Mouse (Mus musculus) megakaryocyte, adult 5-6 weeks (primary cell): ENCODE results near the gene Olfr1340. TPM values are rescaled to one million over a fixed set of nuclear protein-coding genes. Genes with fewer than 3 reads are reported as not detected.

Experiments used
- ATAC-seq: 2 replicates; pipeline ENCODE4 v1.8.0; 2016; ENCODE audit warnings: mild to moderate bottlenecking, inconsistent platforms; ENCODE audit not compliant: poor library complexity, severe bottlenecking
- total RNA-seq, 2 experiments: library from RNA; stranded (forward) in 1 of 2; stranded (reverse) in 1 of 2; fragments of 153-499, 151-499 nt in 1 of 2; fragments of 221-1000, 200-1000 nt in 1 of 2; gene quantifications; 2 replicates each; pipeline versions ENCODE4 v1.2.3 to v1.2.4; 2015 to 2017

The Olfr1340 gene
- not detected in 2 replicates for total RNA-seq (2015)
- total RNA-seq (2017): not detected in 2 replicates

DNA sequence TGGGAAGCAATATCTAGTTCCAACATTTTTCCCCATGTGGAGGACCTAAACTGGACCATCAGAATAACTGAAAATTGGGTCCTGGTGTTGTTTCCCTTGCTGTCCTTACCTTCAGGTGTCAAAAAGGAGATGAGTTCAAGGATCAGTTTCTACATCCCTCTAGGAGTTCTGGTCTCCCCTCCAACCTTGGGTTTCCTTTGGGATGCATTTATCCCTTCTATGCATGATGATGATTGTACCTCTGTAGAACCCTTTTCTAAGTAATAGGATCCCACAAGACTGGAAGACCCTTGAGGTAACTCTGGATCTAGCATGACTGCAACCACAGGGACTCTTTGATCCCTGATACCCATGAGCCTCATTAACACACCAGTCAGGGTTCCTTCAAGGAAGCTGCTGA, at the start of gene Olfr1340:
TSS of gene Olfr1340 (plus strand) at position 301 of the 400 bp plus-strand sequence.
- no peak for ATAC-seq

DNA sequence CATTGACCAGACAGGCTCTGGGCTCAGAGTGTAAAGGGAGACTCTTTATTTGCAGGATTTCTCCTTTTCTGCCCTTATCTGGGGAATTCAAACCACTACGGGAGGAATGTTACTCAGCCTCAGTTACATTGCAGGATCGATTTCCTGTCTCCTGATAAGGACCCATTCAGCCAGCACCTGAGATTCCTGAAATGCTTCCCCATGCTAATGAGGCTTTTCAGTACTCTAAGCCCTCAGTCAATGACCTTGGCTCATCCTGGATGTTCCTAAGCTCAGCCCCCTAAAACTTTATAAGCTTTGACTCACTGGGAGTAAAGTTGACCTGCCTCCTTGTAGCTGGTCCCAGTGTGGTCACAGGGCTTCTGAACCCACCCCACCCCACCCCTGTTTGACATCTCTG, 32.9 kb upstream of the Olfr1340 start:
- no peak for ATAC-seq

DNA sequence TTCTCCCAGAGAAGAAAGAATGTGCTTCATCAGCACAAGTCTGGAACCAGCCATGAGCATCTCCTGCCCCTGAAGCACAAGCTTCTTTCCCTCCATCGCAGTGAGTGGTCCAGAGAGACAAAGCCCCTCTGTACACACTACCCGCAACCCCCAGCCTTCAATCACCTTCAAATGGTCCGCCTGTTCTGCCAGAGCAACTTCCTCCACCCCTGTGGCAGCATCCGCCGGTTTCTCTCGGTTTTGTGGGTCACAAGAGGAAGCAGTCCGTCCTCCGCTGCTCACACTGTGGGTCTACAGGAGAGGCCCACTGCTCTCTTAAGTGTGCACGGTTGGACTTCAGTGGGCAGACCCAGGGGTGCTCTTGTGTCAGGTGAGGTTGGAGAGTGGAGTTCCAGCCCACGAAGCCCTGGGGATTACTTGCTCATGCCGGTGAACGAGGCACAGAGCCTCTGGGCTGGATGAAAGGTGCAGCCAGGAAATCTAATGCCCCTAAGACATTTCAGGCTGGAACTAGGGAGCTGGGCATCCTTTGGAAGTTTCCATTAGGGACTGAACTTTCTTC, 27.4 kb upstream of the Olfr1340 start, which contains the start of gene Olfr1342:
TSS of gene Olfr1342 (minus strand) at position 345 of the 562 bp plus-strand sequence.
- ATAC-seq: no peak

DNA sequence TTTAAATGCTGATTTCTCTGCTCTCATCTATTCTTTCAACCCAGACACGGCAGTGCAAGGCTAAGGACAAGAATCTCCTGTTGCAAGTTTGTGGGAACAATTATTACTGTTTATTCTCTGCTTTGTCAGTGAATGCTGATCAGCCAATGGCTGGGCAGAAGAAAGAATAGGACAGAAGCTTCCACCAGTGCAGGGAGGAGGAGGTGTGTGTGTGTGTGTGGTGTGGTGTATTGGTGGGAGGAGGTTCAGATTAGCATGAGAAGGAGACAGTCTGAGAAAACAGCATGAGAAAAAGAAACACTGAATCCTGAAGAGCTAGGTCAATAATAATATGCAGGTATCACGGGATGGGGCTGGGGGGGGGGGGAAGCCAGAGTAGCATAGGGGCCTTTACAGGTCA, 26.1 kb upstream of the Olfr1340 start:
- no peak for ATAC-seq

DNA sequence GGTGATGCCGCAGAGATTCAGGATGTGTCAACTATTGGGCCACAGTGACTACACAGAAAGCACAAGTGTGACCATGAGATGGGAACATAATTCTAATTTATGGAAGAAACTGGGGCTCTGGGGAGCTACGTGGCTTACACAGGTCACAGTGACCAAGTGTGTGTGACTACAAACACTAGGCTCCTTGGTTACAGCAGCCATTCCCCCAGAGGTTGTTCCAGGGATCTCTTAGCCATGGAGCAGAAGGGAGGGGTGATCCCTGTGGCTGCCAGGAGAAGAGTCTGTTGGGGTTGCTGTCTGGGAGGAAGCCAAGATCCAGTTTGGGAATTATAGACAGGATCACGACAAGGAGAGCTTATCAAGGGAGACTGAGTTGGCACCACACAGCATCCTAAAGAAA, 16.7 kb upstream of the Olfr1340 start, which contains the start of gene Olfr1341:
TSS of gene Olfr1341 (plus strand) at position 301 of the 400 bp plus-strand sequence.
- ATAC-seq: no peak

DNA sequence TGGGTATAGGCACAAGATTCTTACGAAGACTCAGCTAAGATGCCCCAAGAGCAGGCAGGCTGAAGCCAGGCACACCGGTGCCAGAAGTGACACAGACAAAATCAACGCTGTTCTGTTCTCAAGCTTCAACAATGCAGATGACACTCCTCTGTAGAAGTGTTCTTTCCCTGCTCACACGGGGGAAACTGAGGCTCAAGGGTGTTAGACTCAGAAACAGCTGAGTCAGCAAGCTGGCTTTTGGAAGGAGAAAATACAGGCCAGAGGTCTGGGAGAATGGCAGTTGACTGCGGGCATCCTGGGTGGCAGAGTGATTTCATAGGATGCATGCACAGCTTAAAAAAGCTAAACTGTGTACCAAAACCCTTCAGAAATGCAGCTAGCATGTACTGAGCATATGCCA, 11.9 kb upstream of the Olfr1340 start:
- no peak for ATAC-seq

DNA sequence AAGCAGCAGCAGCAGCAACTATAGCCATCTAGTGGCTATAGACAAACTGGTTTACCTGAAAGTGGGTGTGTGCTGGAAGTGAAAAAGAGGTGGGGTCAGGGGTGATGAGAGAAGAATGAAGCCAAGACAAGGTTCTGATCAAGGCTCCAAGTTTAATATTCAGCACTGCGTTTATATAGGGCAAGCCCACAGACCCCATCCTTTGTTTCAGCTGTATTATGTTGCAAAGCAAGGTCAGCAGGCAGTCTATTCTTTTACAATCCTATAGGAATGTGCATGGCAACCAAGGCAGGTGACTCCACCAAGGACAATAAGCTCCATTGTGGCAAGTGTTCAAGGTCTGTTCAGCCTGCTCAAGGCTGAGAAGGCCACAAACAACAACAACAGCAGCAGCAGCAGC, 8.3 kb upstream of the Olfr1340 start:
- ATAC-seq: no peak

DNA sequence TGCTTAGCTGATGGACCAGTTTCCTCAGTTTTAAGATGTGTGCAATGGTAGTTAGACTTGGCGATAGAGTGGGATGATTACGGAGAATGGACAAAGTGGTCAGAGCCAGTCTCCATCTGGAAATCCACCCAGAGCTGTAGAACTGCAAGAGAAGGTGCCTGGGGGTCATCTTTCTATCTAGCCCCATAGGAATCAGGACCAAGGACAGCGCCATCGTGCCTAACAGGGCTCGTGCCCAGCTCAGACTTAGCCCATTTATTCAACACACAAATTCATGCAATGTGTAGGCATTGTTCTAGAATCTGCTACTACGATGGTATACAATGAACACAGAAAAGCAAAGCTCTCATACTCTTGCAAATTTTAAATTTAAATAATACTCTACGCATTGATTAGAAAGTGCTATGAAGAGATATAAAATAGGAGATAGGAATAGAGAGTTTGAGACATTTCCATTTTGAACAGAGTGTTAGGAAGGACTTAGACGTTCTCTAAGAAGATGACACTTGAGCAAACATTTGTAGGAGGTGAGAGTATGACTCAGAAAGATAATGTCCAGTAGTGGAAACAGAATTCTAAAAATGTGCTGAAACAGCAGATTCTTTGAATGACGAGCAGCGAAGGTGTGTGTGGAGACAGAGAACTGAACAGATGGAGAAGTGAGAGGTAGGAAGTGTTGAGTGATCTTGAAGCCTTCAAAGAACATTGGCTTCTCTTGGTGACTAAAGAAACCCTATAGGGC, 2.0 kb downstream of the Olfr1340 start:
- ATAC-seq: no peak

DNA sequence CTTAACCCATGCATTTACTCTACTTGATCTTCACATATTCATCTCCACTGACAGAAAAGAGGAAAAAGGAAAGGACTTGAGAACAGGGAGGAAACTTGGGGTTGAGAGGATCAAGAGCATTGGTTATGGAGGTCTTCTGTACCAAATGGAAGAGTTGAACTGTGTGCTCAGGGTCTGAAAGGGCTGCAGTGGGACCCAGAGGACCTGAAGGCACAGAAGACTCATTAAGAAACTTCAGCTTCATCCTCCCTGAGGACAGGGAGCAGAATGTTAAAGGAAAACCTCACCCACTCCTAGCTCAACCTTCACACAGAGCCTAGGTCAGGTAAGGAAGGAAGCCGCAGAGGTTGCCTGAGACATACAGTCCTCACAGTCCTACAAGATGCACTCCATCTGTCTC, 11.9 kb downstream of the Olfr1340 start, which contains the start of gene Olfr1339:
TSS of gene Olfr1339 (plus strand) at position 301 of the 400 bp plus-strand sequence.
- no peak for ATAC-seq

DNA sequence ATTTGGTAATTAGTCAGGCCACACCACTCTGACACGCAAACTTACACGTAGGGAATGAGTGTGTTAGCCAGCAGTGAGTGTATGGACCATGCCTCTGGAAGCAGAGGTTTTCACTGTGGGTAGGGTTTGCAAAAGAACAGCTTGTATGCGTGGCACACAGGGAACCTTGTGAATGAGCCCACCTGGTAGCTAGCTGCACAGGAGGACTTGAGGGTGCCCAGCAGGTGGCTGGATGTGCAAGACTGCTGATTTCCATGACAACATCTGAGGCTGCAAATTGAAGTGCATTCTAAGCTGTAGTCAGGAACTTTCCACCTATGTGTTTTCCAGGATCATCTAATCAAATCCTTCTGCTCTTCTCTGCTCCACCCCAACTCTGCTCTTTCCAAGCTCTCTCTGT, 19.6 kb downstream of the Olfr1340 start:
- ATAC-seq: no peak

DNA sequence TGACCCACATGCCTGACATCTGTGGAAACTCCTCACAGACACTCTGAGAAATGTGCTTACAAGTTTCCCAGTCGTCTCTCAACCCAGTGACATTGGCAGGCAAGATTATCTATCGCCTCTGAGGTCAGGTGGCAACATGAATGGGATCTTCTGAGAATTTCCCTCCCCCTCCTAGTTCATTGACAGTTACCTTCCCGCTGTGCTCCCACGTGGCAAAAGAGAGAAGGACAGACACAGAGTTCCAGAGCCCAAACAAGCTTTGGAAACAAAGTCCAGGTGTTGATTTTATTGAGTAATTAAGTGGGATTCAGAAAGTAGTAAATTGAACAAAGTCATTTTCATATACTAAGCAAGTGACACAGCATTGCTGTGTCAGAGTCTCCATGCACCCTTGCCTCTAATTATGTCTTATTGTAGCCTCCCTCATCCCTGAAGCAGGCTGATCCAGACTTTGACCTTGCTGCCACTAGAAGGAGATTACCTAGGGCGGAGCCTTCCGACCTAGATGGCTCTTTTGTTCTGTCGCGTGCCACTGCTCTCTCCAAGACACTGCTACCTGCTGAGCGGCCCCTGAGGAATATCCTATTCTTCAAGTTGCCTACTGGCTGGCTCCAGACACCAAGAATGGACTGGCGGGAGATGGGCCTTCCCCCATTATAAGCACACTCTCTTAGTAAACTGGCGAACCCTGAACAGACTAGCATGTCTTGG, 21.2 kb downstream of the Olfr1340 start:
- ATAC-seq: no peak

DNA sequence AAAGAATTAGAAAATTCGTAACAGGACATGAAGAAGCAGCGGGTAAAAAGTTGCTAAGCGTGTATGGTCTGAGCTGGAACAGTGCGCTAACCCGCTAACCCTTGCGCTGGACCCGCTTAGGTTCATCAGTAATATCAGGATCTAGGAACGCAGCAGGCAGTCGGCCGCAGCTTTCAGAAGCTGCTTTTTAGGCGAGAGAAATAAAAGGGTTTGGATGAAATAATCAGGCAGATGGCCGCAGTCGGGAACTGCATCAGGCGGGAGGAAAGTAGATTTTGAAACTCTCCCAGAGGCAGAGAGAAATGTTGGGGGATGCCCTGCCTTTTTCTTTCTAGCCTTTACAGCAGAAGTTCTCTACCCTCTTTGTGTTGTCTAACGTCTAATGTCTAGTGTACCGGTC, 21.9 kb downstream of the Olfr1340 start:
- no peak for ATAC-seq

DNA sequence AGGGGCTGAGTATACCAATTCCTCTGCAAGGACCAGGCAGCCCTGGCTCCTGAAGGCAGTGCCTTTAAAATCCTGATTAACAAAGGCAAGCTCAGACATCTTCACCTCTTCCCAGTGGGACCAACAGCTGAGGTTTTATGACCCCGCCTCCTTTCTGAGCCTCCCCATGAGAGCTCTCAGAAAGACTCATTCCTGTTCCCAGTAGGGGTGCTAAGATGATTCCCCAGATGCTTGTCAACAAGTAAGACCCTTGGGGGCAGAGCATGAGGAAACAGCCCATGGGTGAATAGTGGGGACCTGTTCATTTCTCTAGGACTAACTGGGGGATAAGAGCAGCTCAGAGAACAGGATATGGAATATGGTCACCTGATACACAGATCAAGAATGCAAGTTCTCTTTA, 38.7 kb downstream of the Olfr1340 start, which contains the start of gene Olfr1338:
TSS of gene Olfr1338 (minus strand) at position 101 of the 400 bp plus-strand sequence.
- ATAC-seq: no peak

Other genes with a start within 250 kb of the Olfr1340 start
- 0.27 and 0.34 TPM in 2 replicates for gene Tie1, start 230.1 kb upstream of the Olfr1340 start, total RNA-seq (2015)
- 0.16 and 0.26 TPM in 2 replicates for gene Tie1, start 230.1 kb upstream of the Olfr1340 start, total RNA-seq (2017)
- gene 2610528J11Rik, start 193.1 kb upstream of the Olfr1340 start, total RNA-seq (2015): not detected in 2 replicates
- not detected in 2 replicates for gene 2610528J11Rik, start 193.1 kb upstream of the Olfr1340 start, total RNA-seq (2017)
- 0.18 TPM in 1 of 2 replicates, not detected in the other for gene Tmem125, start 176.1 kb upstream of the Olfr1340 start, total RNA-seq (2015)
- not detected in 2 replicates for gene Tmem125, start 176.1 kb upstream of the Olfr1340 start, total RNA-seq (2017)
- not detected in 2 replicates for gene Cfap57, start 99.4 kb upstream of the Olfr1340 start, total RNA-seq (2015)
- gene Cfap57, start 99.4 kb upstream of the Olfr1340 start, total RNA-seq (2017): 0.16 and 0.18 TPM in 2 replicates
- 54.9 and 61.9 TPM in 2 replicates for gene Ebna1bp2, start 99.3 kb upstream of the Olfr1340 start, total RNA-seq (2015)
- 46.8 and 63.7 TPM in 2 replicates for gene Ebna1bp2, start 99.3 kb upstream of the Olfr1340 start, total RNA-seq (2017)
- not detected in 2 replicates for gene Olfr62, start 61.2 kb upstream of the Olfr1340 start, total RNA-seq (2015)
- gene Olfr62, start 61.2 kb upstream of the Olfr1340 start, total RNA-seq (2017): not detected in 2 replicates
- gene Olfr1342, start 27.4 kb upstream of the Olfr1340 start, total RNA-seq (2015): not detected in 2 replicates
- not detected in 2 replicates for gene Olfr1342, start 27.4 kb upstream of the Olfr1340 start, total RNA-seq (2017)
- not detected in 2 replicates for gene Olfr1341, start 16.6 kb upstream of the Olfr1340 start, total RNA-seq (2015)
- gene Olfr1341, start 16.6 kb upstream of the Olfr1340 start, total RNA-seq (2017): not detected in 2 replicates
- gene Olfr1339, start 12.0 kb downstream of the Olfr1340 start, total RNA-seq (2015): not detected in 2 replicates
- gene Olfr1339, start 12.0 kb downstream of the Olfr1340 start, total RNA-seq (2017): not detected in 2 replicates
- not detected in 2 replicates for gene Olfr1338, start 38.6 kb downstream of the Olfr1340 start, total RNA-seq (2015)
- not detected in 2 replicates for gene Olfr1338, start 38.6 kb downstream of the Olfr1340 start, total RNA-seq (2017)
- gene Olfr1337, start 62.4 kb downstream of the Olfr1340 start, total RNA-seq (2015): not detected in 2 replicates
- gene Olfr1337, start 62.4 kb downstream of the Olfr1340 start, total RNA-seq (2017): not detected in 2 replicates
- gene Olfr1335, start 89.8 kb downstream of the Olfr1340 start, total RNA-seq (2015): not detected in 2 replicates
- gene Olfr1335, start 89.8 kb downstream of the Olfr1340 start, total RNA-seq (2017): not detected in 2 replicates
- not detected in 2 replicates for gene Olfr1333, start 116.1 kb downstream of the Olfr1340 start, total RNA-seq (2015)
- gene Olfr1333, start 116.1 kb downstream of the Olfr1340 start, total RNA-seq (2017): not detected in 2 replicates
- not detected in 2 replicates for gene Olfr1331, start 144.5 kb downstream of the Olfr1340 start, total RNA-seq (2015)
- gene Olfr1331, start 144.5 kb downstream of the Olfr1340 start, total RNA-seq (2017): not detected in 2 replicates
- gene Olfr1330, start 168.5 kb downstream of the Olfr1340 start, total RNA-seq (2015): not detected in 2 replicates
- not detected in 2 replicates for gene Olfr1330, start 168.5 kb downstream of the Olfr1340 start, total RNA-seq (2017)
- not detected in 2 replicates for gene Olfr1329, start 197.3 kb downstream of the Olfr1340 start, total RNA-seq (2015)
- gene Olfr1329, start 197.3 kb downstream of the Olfr1340 start, total RNA-seq (2017): not detected in 2 replicates
- gene Olfr1328, start 218.5 kb downstream of the Olfr1340 start, total RNA-seq (2015): not detected in 2 replicates
- not detected in 2 replicates for gene Olfr1328, start 218.5 kb downstream of the Olfr1340 start, total RNA-seq (2017)
- not detected in 2 replicates for gene Lao1, start 241.4 kb downstream of the Olfr1340 start, total RNA-seq (2015)
- not detected in 2 replicates for gene Lao1, start 241.4 kb downstream of the Olfr1340 start, total RNA-seq (2017)